Mouse (Mus musculus): Measurements from ENCODE around the gene Tor1aip2.

DNA sequence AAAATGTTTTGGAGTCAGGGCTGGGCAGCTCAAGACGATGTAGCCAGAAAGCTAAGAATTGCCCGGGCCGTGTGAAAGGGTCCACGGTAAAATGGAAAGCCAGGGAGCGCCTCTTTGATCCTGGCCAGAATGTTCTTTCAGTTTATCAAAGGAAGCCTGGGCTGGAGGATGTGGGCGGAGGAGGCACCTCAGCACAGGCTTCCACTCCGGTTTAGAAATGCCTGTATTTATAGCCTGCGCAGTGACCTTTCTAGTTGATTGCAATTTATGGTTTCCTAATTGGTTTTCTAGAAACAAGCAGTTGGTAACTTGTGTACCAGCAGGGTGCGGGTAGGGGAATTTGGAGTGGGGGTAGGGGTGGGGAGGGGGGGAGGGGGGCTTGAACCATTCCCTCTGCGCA is 73.2 kb downstream of the Tor1aip2 start:
- TF ChIP-seq CTCF (conservative IDR thresholded peaks at IDR 0.05 in 1 of 2, IDR thresholded peaks at IDR 0.05 in 1 of 2; ENCODE audit: low read depth in 2 of 2, low read length in 2 of 2) (no peak), KAT2A (IDR thresholded peaks at IDR 0.05; ENCODE audit: insufficient replicate concordance, low read length) (no peak), EP300 (IDR thresholded peaks at IDR 0.05; ENCODE audit: low read length) (no peak)
